Mouse (Mus musculus): Measurements from ENCODE around the gene Stard13. TPM values are rescaled to one million over a fixed set of nuclear protein-coding genes. Genes with fewer than 3 reads are reported as not detected.

Gene Stard13
- polyA plus RNA-seq, 1 experiment: 1.9 TPM

DNA sequence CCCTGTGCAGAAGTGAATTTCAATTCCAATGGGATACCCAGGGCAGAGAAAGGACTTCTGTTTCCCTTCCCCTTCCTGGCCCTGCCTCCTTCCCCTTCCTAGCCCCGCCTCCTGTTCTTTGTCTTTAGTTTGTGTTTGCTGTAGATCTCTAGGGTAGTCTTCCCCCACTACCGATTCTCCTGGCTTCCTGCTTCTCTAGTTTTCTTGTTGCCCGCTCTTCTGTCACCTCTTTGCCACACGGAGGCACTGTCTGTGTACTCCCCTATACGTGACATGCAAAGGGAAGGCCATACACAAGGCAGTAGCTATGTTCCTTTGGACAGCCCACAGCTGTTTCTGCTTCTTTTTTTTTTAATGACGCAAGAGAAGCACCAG is 176.7 kb downstream of the Stard13 start:
- H3K27ac ChIP-seq (ENCODE audit: control insufficient read depth, insufficient read depth, low read length): no peak overlapping the region
- H3K36me3 ChIP-seq (ENCODE audit: control insufficient read depth, insufficient read depth, low read length): no peaks in the 10 kb centered on the region
- no peaks in the 10 kb centered on the region for H3K27me3 ChIP-seq (ENCODE audit: control insufficient read depth, insufficient read depth, low read length)
- DNase-seq: no peak
- 56% methylated on average over 6 of the region's 6 CpGs for WGBS
- TF ChIP-seq POLR2A (IDR thresholded peaks at IDR 0.05; ENCODE audit: control insufficient read depth, extremely low read depth, insufficient read depth, low read length, poor library complexity): no peak
- no peak for TF ChIP-seq CTCF (IDR thresholded peaks at IDR 0.05; ENCODE audit: borderline replicate concordance, control insufficient read depth, extremely low read depth, insufficient read depth, low read length, poor library complexity)
- H3K4me3 ChIP-seq (ENCODE audit: control insufficient read depth, insufficient read depth, low read length): no peak overlapping the region
- H3K4me1 ChIP-seq (replicated peaks; ENCODE audit: control insufficient read depth, insufficient read depth, low read length): no peaks in the 10 kb centered on the region

DNA sequence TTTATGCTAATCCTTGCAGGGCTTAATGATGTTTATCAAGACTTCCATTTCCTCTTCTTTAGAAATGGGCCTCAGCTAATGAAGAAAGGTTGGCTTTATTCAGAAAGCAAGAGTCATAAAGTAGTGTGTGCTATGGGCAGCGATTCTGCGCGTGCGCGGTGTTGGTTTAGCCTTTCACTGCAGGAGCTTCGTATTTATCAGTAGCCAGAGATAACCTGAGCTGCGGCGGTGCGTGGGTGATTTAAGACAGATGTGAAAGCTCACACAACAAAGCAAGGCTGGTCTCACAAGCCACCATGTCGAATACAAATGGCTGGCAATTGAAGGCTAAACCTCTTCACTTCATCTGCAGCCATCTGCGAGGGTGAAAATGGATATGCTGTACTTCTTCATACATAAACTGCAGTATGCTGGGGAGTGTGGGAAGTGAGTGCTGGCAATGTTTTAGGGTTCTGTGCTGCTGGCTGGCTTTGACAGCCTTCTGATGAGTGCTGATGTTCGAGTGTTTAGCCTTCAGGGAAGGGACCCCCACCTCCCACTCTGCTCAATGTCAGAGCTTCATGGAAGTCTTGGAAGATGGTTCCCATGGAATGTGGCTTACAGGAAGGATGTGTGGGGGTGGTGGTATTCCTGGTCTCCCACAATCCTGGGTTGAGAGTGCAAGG is 177.2 kb downstream of the Stard13 start:
- H3K27ac ChIP-seq (ENCODE audit: control insufficient read depth, insufficient read depth, low read length): no peak overlapping the region
- H3K36me3 ChIP-seq (ENCODE audit: control insufficient read depth, insufficient read depth, low read length): no peaks in the 10 kb centered on the region
- H3K4me1 ChIP-seq (replicated peaks; ENCODE audit: control insufficient read depth, insufficient read depth, low read length): no peaks in the 10 kb centered on the region
- no peak for DNase-seq
- WGBS: 94% methylated on average over 12 of the region's 12 CpGs
- TF ChIP-seq POLR2A (IDR thresholded peaks at IDR 0.05; ENCODE audit: control insufficient read depth, extremely low read depth, insufficient read depth, low read length, poor library complexity): no peak
- TF ChIP-seq CTCF (IDR thresholded peaks at IDR 0.05; ENCODE audit: borderline replicate concordance, control insufficient read depth, extremely low read depth, insufficient read depth, low read length, poor library complexity): no peak
- H3K27me3 ChIP-seq (ENCODE audit: control insufficient read depth, insufficient read depth, low read length): no peaks in the 10 kb centered on the region
- no peak overlapping the region for H3K4me3 ChIP-seq (ENCODE audit: control insufficient read depth, insufficient read depth, low read length)

DNA sequence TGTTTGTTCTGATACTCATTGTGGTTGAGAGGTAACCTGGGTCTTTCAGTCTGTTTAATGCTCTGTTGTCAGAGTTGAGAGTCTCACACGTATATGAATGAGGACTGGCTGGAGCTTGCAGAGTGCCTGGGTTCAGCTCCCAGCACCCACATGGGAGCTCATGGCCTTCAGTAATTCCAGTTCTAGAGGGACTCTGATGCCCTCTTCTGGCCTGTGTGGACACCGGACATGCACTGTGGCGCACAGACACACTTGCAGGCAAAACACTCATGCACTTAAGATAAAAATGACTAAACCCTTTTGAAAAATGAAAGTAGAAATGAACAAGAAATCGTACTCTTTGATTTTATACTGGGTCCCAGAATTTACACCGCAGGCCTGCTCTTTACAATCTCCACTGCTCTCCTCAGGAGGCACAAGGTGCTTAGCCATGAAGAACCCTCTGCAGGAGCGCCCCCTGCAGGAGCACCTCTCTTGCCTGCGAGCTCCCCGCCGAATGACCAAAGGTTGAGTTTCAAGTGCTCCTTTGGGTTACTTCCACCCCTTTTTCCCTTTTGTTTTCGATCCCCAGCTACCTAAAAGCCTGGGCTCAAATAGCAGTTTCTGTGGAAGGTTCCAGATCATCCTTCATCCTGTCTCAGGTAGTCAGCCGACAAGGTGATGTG is 178.1 kb downstream of the Stard13 start:
- no peak for DNase-seq
- 96% methylated on average over 11 of the region's 11 CpGs for WGBS
- no peak overlapping the region for H3K27ac ChIP-seq (ENCODE audit: control insufficient read depth, insufficient read depth, low read length)
- no peaks in the 10 kb centered on the region for H3K36me3 ChIP-seq (ENCODE audit: control insufficient read depth, insufficient read depth, low read length)
- TF ChIP-seq CTCF (IDR thresholded peaks at IDR 0.05; ENCODE audit: borderline replicate concordance, control insufficient read depth, extremely low read depth, insufficient read depth, low read length, poor library complexity) (no peak), POLR2A (IDR thresholded peaks at IDR 0.05; ENCODE audit: control insufficient read depth, extremely low read depth, insufficient read depth, low read length, poor library complexity) (no peak)
- H3K27me3 ChIP-seq (ENCODE audit: control insufficient read depth, insufficient read depth, low read length): no peaks in the 10 kb centered on the region
- no peak overlapping the region for H3K4me3 ChIP-seq (ENCODE audit: control insufficient read depth, insufficient read depth, low read length)
- no peaks in the 10 kb centered on the region for H3K4me1 ChIP-seq (replicated peaks; ENCODE audit: control insufficient read depth, insufficient read depth, low read length)

DNA sequence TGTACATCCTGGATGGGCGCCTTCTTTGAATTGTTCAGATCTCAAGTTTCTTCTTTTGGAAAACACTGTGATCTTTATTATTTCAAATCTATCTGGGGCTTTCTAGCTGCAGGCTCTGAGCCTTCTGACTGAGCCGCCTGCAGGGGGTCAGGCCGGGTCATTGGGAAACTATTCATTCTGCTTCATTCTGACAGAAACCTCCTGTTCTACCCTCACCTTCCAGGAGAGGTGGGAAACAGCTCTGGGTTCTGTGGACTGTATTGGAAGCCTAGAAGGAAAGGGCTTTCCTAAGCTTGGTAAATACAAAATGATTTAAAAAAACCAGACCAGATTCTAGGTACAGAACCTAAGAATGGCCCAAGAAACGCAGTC is 178.9 kb downstream of the Stard13 start:
- whole genome bisulfite sequencing: 88% methylated on average over 4 of the region's 4 CpGs
- Histone ChIP-seq H3K36me3 (ENCODE audit: control insufficient read depth, insufficient read depth, low read length) (no peaks in the 10 kb centered on the region), H3K4me3 (ENCODE audit: control insufficient read depth, insufficient read depth, low read length) (no peak overlapping the region), H3K4me1 (replicated peaks; ENCODE audit: control insufficient read depth, insufficient read depth, low read length) (no peaks in the 10 kb centered on the region), H3K27me3 (ENCODE audit: control insufficient read depth, insufficient read depth, low read length) (no peaks in the 10 kb centered on the region), H3K27ac (ENCODE audit: control insufficient read depth, insufficient read depth, low read length) (no peak overlapping the region)
- DNase-seq: no peak
- TF ChIP-seq POLR2A (IDR thresholded peaks at IDR 0.05; ENCODE audit: control insufficient read depth, extremely low read depth, insufficient read depth, low read length, poor library complexity): no peak
- TF ChIP-seq CTCF (IDR thresholded peaks at IDR 0.05; ENCODE audit: borderline replicate concordance, control insufficient read depth, extremely low read depth, insufficient read depth, low read length, poor library complexity): no peak

DNA sequence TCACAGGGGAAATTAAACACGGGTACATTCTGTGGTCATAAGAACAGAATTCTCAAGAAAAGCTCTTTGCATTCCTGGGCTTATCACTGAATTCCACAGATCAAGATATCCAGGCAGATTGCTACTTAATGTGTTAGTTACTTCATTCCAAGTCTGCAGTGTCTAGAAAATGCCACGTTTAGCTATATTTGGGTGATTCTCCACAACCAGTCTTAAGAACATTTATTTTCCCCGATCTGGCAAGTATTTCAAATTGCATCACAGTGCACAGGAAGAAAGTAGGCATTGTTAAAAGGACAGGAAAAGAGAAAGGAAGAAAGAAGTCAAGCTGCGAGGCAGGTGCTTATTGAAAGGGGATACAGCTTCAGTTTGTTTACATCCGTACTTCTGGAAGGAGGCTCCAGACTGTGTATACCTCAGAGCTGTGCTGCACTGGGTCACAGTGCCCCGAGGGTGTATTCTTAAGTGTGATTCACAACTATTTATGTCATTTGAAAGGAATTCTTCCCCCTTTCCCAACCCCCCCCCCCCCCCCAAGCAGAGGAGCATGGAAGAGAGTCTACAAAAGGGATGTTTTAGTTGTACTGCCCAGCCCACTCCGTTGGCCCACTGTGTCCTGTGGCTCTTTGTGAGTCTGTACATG is 179.4 kb downstream of the Stard13 start:
- no peak overlapping the region for H3K27ac ChIP-seq (ENCODE audit: control insufficient read depth, insufficient read depth, low read length)
- no peak overlapping the region for H3K4me3 ChIP-seq (ENCODE audit: control insufficient read depth, insufficient read depth, low read length)
- H3K27me3 ChIP-seq (ENCODE audit: control insufficient read depth, insufficient read depth, low read length): no peaks in the 10 kb centered on the region
- no peak for TF ChIP-seq CTCF (IDR thresholded peaks at IDR 0.05; ENCODE audit: borderline replicate concordance, control insufficient read depth, extremely low read depth, insufficient read depth, low read length, poor library complexity)
- no peak for TF ChIP-seq POLR2A (IDR thresholded peaks at IDR 0.05; ENCODE audit: control insufficient read depth, extremely low read depth, insufficient read depth, low read length, poor library complexity)
- no peak for DNase-seq
- H3K36me3 ChIP-seq (ENCODE audit: control insufficient read depth, insufficient read depth, low read length): no peaks in the 10 kb centered on the region
- 27% methylated on average over 7 of the region's 7 CpGs for WGBS
- H3K4me1 ChIP-seq (replicated peaks; ENCODE audit: control insufficient read depth, insufficient read depth, low read length): no peaks in the 10 kb centered on the region

DNA sequence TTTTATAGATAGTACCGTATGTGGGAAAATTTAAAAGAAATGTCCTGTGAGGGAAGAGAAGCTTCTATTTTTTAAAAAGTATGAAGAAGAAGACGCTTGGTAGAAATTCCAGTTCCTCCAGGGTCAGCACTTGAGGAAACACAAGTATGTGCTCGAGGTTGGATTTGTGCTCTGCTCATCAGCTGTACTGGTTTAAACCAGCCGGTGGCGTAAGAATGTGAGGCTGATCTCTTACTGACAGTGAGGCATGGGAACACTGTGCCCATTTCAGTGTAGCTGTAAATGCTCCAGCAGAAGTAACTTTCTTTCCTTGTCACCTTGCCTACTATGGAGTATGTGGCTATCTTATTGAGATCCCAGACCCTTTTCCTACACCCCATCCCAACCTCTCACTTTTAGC is 180.4 kb downstream of the Stard13 start:
- TF ChIP-seq CTCF (IDR thresholded peaks at IDR 0.05; ENCODE audit: borderline replicate concordance, control insufficient read depth, extremely low read depth, insufficient read depth, low read length, poor library complexity): no peak
- no peak for TF ChIP-seq POLR2A (IDR thresholded peaks at IDR 0.05; ENCODE audit: control insufficient read depth, extremely low read depth, insufficient read depth, low read length, poor library complexity)
- Histone ChIP-seq H3K27ac (ENCODE audit: control insufficient read depth, insufficient read depth, low read length) (no peak overlapping the region), H3K4me1 (replicated peaks; ENCODE audit: control insufficient read depth, insufficient read depth, low read length) (no peaks in the 10 kb centered on the region), H3K27me3 (ENCODE audit: control insufficient read depth, insufficient read depth, low read length) (no peaks in the 10 kb centered on the region), H3K4me3 (ENCODE audit: control insufficient read depth, insufficient read depth, low read length) (no peak overlapping the region), H3K36me3 (ENCODE audit: control insufficient read depth, insufficient read depth, low read length) (no peaks in the 10 kb centered on the region)
- DNase-seq: no peak
- WGBS: 97% methylated on average over 5 of the region's 5 CpGs

All from thymus, adult 2 months (tissue).